Mouse (Mus musculus) right cerebral cortex, postnatal 14 days (tissue): ENCODE measurements around the gene Slc22a20.

Source experiments
- DNase-seq: peaks from one replicate; pipeline ENCODE4 v3.0.0; 2022

The Slc22a20 gene

GRCm38 (mm10) chr19:5950218-5950617 is 35.7 kb downstream of the Slc22a20 start:
- DNase-seq, result no peak

GRCm38 (mm10) chr19:5945891-5946290 is 40.1 kb downstream of the Slc22a20 start:
- DNase-seq, result no peak

- no peak for DNase-seq
Measured at GRCm38 (mm10) chr19:5945027-5945426, 40.9 kb downstream of the Slc22a20 start.

- DNase-seq, result no peak
Measured at GRCm38 (mm10) chr19:5944145-5944544, 41.8 kb downstream of the Slc22a20 start.

GRCm38 (mm10) chr19:5943404-5943803 is 42.5 kb downstream of the Slc22a20 start:
- no peak for DNase-seq

- no peak for DNase-seq
Measured at GRCm38 (mm10) chr19:5942581-5942980, 43.4 kb downstream of the Slc22a20 start.

GRCm38 (mm10) chr19:5940656-5941055 is 45.3 kb downstream of the Slc22a20 start:
- DNase-seq, result no peak

GRCm38 (mm10) chr19:5940173-5940572 is 45.8 kb downstream of the Slc22a20 start:
- DNase-seq, result peak; percentile 48

- no peak for DNase-seq
Measured at GRCm38 (mm10) chr19:5939715-5940114, 46.2 kb downstream of the Slc22a20 start.

GRCm38 (mm10) chr19:5938516-5938915 is 47.4 kb downstream of the Slc22a20 start:
- DNase-seq, result no peak

- no peak for DNase-seq
Measured at GRCm38 (mm10) chr19:5937836-5938406, 48.0 kb downstream of the Slc22a20 start.

GRCm38 (mm10) chr19:5937095-5937835 is 48.7 kb downstream of the Slc22a20 start:
- no peak for DNase-seq

- no peak for DNase-seq
Measured at GRCm38 (mm10) chr19:5935691-5936090, 50.3 kb downstream of the Slc22a20 start.

- no peak for DNase-seq
Measured at GRCm38 (mm10) chr19:5935266-5935665, 50.7 kb downstream of the Slc22a20 start.

- DNase-seq, result no peak
Measured at GRCm38 (mm10) chr19:5929634-5930596, 56.0 kb downstream of the Slc22a20 start.

- no peak for DNase-seq
Measured at GRCm38 (mm10) chr19:5928546-5928945, 57.4 kb downstream of the Slc22a20 start.

GRCm38 (mm10) chr19:5928104-5928503 is 57.8 kb downstream of the Slc22a20 start:
- no peak for DNase-seq

- no peak for DNase-seq
Measured at GRCm38 (mm10) chr19:5927532-5927931, 58.4 kb downstream of the Slc22a20 start.

GRCm38 (mm10) chr19:5927026-5927425 is 58.9 kb downstream of the Slc22a20 start:
- no peak for DNase-seq

- DNase-seq, result no peak
Measured at GRCm38 (mm10) chr19:5925311-5925855, 60.6 kb downstream of the Slc22a20 start.

GRCm38 (mm10) chr19:5924713-5925093 is 61.2 kb downstream of the Slc22a20 start, which contains the start of gene Cdc42ep2:
Cdc42ep2 (minus strand) TSS chr19:5924816.
- DNase-seq, result peak; percentile 91

- DNase-seq, result peak; percentile 98
Measured at GRCm38 (mm10) chr19:5923990-5924712, 61.8 kb downstream of the Slc22a20 start.
